Mouse (Mus musculus) hindbrain, embryonic 12.5 days (tissue): ENCODE measurements at regions not wholly inside any gene's neighbourhood (a gene's known extent, or its start where the extent isn't known, plus 50 kb on each side); places are given as distances from the start of the nearest gene placed in this dataset.
A peak's percentile ranks its signal among the peaks of the same experiment; 100 is the strongest.

Source experiments
- ATAC-seq: fragments of 200-750 bp; cut with Nextera tagmentation; 2 replicates; pipeline ENCODE4 v1.8.0; 2017; ENCODE audit warnings: moderate TSS enrichment; ENCODE audit not compliant: low FRiP score
- H3K27ac ChIP-seq: fragments of 300-500 bp; sonication (generic); 2 replicates; pipeline ENCODE4 v1.5.1; 2016; ENCODE audit warnings: mild to moderate bottlenecking
- H3K27me3 ChIP-seq: fragments of 300-500 bp; sonication (generic); 2 replicates; pipeline ENCODE4 v1.6.1; 2016; ENCODE audit warnings: mild to moderate bottlenecking
- H3K36me3 ChIP-seq: fragments of 300-500 bp; sonication (generic); 2 replicates; pipeline ENCODE4 v1.6.1; 2016; ENCODE audit warnings: mild to moderate bottlenecking
- H3K4me1 ChIP-seq: fragments of 300-500 bp; sonication (generic); 2 replicates; pipeline ENCODE4 v1.6.1; 2016
- H3K4me2 ChIP-seq: fragments of 300-500 bp; sonication (generic); replicated peaks from 2 replicates; pipeline ENCODE4 v1.6.1; 2016; ENCODE audit warnings: mild to moderate bottlenecking
- H3K4me3 ChIP-seq: fragments of 300-500 bp; sonication (generic); 2 replicates; pipeline ENCODE4 v1.5.1; 2016; ENCODE audit warnings: mild to moderate bottlenecking
- H3K9ac ChIP-seq: fragments of 300-500 bp; sonication (generic); 2 replicates; pipeline ENCODE4 v1.6.1; 2016; ENCODE audit warnings: mild to moderate bottlenecking, moderate library complexity
- H3K9me3 ChIP-seq: fragments of 300-500 bp; sonication (generic); replicated peaks from 2 replicates; pipeline ENCODE4 v1.6.1; 2016; ENCODE audit warnings: mild to moderate bottlenecking
- WGBS: fragments of 180-500 bp; shearing (Covaris S2); methylation state at CpG from one replicate; pipeline ENCODE4 v1.1.7; 2016; 5-methylcytosine and 5-hydroxymethylcytosine counted together

DNA sequence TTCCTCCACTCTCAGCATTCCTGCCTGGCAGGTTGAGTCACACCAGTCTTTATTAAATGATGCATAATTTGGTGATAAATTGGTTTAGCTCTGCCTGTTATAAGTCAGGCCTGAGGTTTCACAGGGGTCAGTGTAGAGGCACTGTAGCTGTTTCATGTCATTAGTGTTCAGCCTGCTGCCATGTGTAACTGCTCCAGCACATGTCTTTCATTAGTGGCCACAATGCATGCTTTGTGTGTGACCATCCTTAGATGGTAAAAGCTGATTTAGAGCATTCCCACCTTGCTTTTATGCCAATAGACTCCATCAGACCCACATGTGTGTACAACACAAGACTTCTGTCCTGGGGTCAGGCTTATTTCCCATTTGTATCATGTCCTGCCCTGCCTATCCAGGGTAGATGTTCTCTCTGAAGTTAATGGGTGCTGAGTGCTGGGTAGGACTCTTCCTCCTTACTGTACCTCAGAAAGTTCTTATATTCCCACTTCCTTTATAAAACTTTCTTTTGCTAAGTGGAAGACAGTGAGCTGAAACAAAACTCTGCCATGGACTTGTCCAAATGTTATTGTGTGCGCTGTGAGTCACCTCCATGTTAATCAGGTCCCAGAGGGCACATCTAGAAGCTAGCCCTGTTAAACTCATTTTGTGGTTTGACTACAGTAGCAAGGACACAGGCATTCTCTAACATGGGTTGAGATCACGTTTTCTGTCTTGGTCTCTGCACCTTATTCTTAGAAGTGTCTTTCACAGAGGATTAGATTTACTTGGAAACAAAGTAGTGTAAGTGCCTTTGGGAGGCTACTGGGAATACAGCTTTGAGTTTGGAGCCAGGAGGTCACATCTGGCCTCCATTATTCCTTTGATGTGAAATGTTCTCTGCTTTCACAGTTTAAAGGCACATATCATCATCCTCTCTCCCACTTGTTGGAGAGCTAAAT is 316.5 kb downstream of the Hace1 start:
- Histone ChIP-seq H3K36me3 (no peaks in the 10 kb centered on the region), H3K4me1 (0 out of 2 replicates have a peak, but pooled peaks cover 5% of the 10 kb centered on the region), H3K4me2 (no peak overlapping the region), H3K9ac (no peak overlapping the region), H3K9me3 (no peaks in the 10 kb centered on the region), H3K27me3 (no peaks in the 10 kb centered on the region), H3K27ac (no peak overlapping the region), H3K4me3 (no peak overlapping the region)
- WGBS, result 68% methylated on average over 2 of the region's 2 CpGs
- no peak for ATAC-seq

DNA sequence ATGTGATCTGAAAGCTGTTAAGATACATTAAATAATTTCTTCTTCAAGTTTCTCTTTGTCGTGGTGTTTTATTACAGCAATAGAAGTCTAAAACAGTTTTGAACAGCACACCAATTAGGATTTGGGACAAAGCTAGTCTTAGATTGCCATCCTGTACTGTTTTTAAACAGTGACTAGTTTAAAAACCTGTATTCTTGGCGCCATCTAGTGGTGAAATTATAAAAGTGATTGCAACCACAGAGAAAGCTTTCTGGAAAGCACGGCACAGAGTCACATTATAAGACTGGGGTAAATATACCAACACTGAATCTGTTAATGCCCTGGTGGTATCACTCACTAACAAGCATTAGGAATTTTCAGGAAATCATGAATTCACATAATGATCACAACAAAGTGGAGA is 339.3 kb downstream of the Hace1 start:
- WGBS, result 25% methylated on average over 3 of the region's 3 CpGs
- no peak for ATAC-seq
- H3K4me2 ChIP-seq, result no peak overlapping the region

DNA sequence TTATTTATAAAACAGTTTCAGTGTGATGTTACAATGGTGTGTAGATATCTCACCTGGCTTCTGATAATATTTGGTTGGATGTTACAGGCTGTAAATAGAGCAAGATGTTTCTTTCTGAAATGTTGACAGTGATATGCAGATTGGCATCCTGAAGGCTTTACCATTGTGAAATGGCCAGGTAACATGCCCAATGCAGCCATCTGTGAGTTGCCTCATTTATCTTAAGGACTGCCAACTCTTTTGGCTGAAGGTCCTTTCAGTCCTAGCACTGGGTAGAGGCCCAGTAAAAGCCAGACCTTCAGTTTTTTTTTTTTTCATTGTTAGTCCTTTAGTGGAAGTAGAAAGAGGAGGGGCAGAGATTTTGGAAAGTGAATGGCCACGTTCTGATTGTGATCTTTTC is 348.1 kb downstream of the Hace1 start:
- no peak overlapping the region for H3K4me3 ChIP-seq
- no peak overlapping the region for H3K9ac ChIP-seq
- no peak overlapping the region for H3K4me2 ChIP-seq
- H3K36me3 ChIP-seq, result no peaks in the 10 kb centered on the region
- no peaks in the 10 kb centered on the region for H3K27me3 ChIP-seq
- no peak for ATAC-seq
- H3K27ac ChIP-seq, result no peak overlapping the region
- H3K9me3 ChIP-seq, result no peaks in the 10 kb centered on the region
- no peaks in the 10 kb centered on the region for H3K4me1 ChIP-seq
- 22% methylated on average over 1 of the region's 1 CpGs for WGBS

More for the DNA sequence above, 339.3 kb downstream of the Hace1 start:
- H3K27me3 ChIP-seq, result no peaks in the 10 kb centered on the region
- H3K4me1 ChIP-seq, result no peaks in the 10 kb centered on the region
- H3K9me3 ChIP-seq, result peaks cover 4% of the 10 kb centered on the region; the same call in 1 of the 2 replicates
- H3K4me3 ChIP-seq, result no peak overlapping the region
- H3K36me3 ChIP-seq, result no peaks in the 10 kb centered on the region
- H3K27ac ChIP-seq, result no peak overlapping the region
- H3K9ac ChIP-seq, result no peak overlapping the region

- Histone ChIP-seq H3K27ac (no peak overlapping the region), H3K4me3 (no peak overlapping the region), H3K27me3 (no peaks in the 10 kb centered on the region), H3K9me3 (no peaks in the 10 kb centered on the region), H3K4me2 (no peak overlapping the region), H3K4me1 (no peaks in the 10 kb centered on the region), H3K9ac (no peak overlapping the region), H3K36me3 (no peaks in the 10 kb centered on the region)
- WGBS, result 97% methylated on average over 4 of the region's 4 CpGs
- no peak for ATAC-seq
Observed at GRCm38 (mm10) chr10:45933631-45934310, 356.1 kb downstream of the Hace1 start.

- no peak for ATAC-seq
- H3K4me2 ChIP-seq, result no peak overlapping the region
- no peak overlapping the region for H3K4me3 ChIP-seq
- no peaks in the 10 kb centered on the region for H3K4me1 ChIP-seq
- no peak overlapping the region for H3K27ac ChIP-seq
- no peaks in the 10 kb centered on the region for H3K27me3 ChIP-seq
- no peak overlapping the region for H3K9ac ChIP-seq
- no peaks in the 10 kb centered on the region for H3K36me3 ChIP-seq
- H3K9me3 ChIP-seq, result no peaks in the 10 kb centered on the region
Observed at GRCm38 (mm10) chr10:45957686-45958085, 380.1 kb downstream of the Hace1 start.

GRCm38 (mm10) chr10:45972240-45972639 is 394.6 kb downstream of the Hace1 start:
- Histone ChIP-seq H3K4me1 (no peaks in the 10 kb centered on the region), H3K4me3 (no peak overlapping the region), H3K4me2 (no peak overlapping the region), H3K36me3 (no peaks in the 10 kb centered on the region), H3K9ac (no peak overlapping the region), H3K27me3 (no peaks in the 10 kb centered on the region), H3K27ac (no peak overlapping the region), H3K9me3 (no peaks in the 10 kb centered on the region)
- no peak for ATAC-seq
- 59% methylated on average over 1 of the region's 1 CpGs for WGBS

DNA sequence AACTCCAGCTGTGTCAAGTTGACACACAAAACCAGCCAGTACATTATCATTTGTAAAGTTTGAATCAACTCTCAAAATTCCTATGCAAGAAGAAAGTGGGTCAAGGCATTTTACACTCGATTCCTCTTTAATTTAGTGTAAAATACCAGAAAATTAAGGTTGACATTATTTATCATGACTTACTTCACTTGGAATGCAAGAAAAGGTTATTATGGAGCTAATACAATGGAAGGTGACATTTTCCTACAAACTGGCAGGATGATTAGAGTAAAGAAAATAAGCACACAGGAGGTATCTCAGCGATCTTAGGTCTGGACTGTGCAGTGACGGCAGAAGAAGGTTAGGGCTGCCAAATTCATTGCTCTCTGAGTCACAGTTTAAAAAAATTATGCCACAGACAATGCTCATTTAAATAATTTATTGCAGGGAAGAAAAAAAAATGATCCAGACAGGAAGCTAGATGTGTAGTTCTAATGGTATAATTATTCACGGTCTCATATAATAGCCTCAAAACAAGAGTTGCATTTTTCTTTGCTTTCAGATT is 405.2 kb downstream of the Hace1 start:
- ATAC-seq, result no peak
- no peak overlapping the region for H3K4me2 ChIP-seq
- H3K9ac ChIP-seq, result no peak overlapping the region
- no peaks in the 10 kb centered on the region for H3K36me3 ChIP-seq
- no peaks in the 10 kb centered on the region for H3K9me3 ChIP-seq
- no peak overlapping the region for H3K27ac ChIP-seq
- no peaks in the 10 kb centered on the region for H3K4me1 ChIP-seq
- no peaks in the 10 kb centered on the region for H3K27me3 ChIP-seq
- WGBS, result 74% methylated on average over 4 of the region's 4 CpGs
- H3K4me3 ChIP-seq, result no peak overlapping the region

- WGBS, result 88% methylated on average over 6 of the region's 6 CpGs
- ATAC-seq, result no peak
- Histone ChIP-seq H3K27ac (no peak overlapping the region), H3K4me1 (no peaks in the 10 kb centered on the region), H3K27me3 (no peaks in the 10 kb centered on the region), H3K9ac (no peak overlapping the region), H3K4me3 (no peak overlapping the region), H3K4me2 (no peak overlapping the region), H3K36me3 (no peaks in the 10 kb centered on the region), H3K9me3 (no peaks in the 10 kb centered on the region)
Observed at GRCm38 (mm10) chr10:45983671-45984335, 406.2 kb downstream of the Hace1 start.

- H3K4me1 ChIP-seq, result no peaks in the 10 kb centered on the region
- no peak overlapping the region for H3K4me2 ChIP-seq
- 95% methylated on average over 2 of the region's 2 CpGs for WGBS
- H3K4me3 ChIP-seq, result no peak overlapping the region
- H3K9ac ChIP-seq, result no peak overlapping the region
- no peaks in the 10 kb centered on the region for H3K9me3 ChIP-seq
- no peaks in the 10 kb centered on the region for H3K36me3 ChIP-seq
- ATAC-seq, result no peak
- no peaks in the 10 kb centered on the region for H3K27me3 ChIP-seq
- no peak overlapping the region for H3K27ac ChIP-seq
Observed at GRCm38 (mm10) chr10:45986341-45986740, 408.7 kb downstream of the Hace1 start.

GRCm38 (mm10) chr10:46006319-46006718 is 428.7 kb downstream of the Hace1 start:
- no peaks in the 10 kb centered on the region for H3K4me1 ChIP-seq
- H3K36me3 ChIP-seq, result no peaks in the 10 kb centered on the region
- no peaks in the 10 kb centered on the region for H3K9me3 ChIP-seq
- no peak overlapping the region for H3K9ac ChIP-seq
- H3K4me3 ChIP-seq, result no peak overlapping the region
- H3K27ac ChIP-seq, result no peak overlapping the region
- H3K27me3 ChIP-seq, result no peaks in the 10 kb centered on the region
- H3K4me2 ChIP-seq, result no peak overlapping the region
- 53% methylated on average over 2 of the region's 2 CpGs for WGBS
- no peak for ATAC-seq

GRCm38 (mm10) chr10:46011916-46012596 is 434.4 kb downstream of the Hace1 start:
- no peaks in the 10 kb centered on the region for H3K27me3 ChIP-seq
- H3K9me3 ChIP-seq, result no peaks in the 10 kb centered on the region
- 26% methylated on average over 12 of the region's 12 CpGs for WGBS
- H3K4me3 ChIP-seq, result no peak overlapping the region
- no peak overlapping the region for H3K4me2 ChIP-seq
- H3K27ac ChIP-seq, result no peak overlapping the region
- ATAC-seq, result peak; percentile 92
- no peaks in the 10 kb centered on the region for H3K36me3 ChIP-seq
- H3K9ac ChIP-seq, result no peak overlapping the region
- H3K4me1 ChIP-seq, result no peaks in the 10 kb centered on the region; the same call in 1 of the 2 replicates

DNA sequence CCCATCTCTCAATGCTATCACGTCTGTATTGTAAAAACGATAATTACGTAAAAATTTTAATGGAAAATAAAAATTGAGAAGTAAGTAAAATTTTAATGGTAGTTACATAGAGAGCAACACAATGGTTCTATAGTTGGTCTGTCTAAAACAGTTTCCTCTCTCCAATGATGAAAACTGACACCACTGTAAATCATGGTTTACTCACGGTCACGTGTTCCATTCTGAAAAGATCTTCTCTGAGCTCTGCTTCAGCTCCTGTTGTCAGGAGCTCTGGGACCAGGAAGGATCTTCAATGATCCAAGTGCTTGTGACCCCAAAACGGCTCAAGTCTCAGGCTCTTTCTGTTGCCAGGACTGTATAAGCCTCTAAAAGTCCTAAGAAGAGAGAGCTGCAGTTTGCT is 435.0 kb downstream of the Hace1 start:
- Histone ChIP-seq H3K9ac (no peak overlapping the region), H3K9me3 (no peaks in the 10 kb centered on the region), H3K27ac (no peak overlapping the region), H3K4me2 (no peak overlapping the region), H3K4me1 (no peaks in the 10 kb centered on the region; the same call in 1 of the 2 replicates), H3K4me3 (no peak overlapping the region), H3K36me3 (no peaks in the 10 kb centered on the region), H3K27me3 (no peaks in the 10 kb centered on the region)
- ATAC-seq, result no peak
- 78% methylated on average over 6 of the region's 6 CpGs for WGBS
